Mouse (Mus musculus) liver (tissue): ENCODE measurements at regions not wholly inside any gene's neighbourhood (a gene's known extent, or its start where the extent isn't known, plus 50 kb on each side); places are given as distances from the start of the nearest gene placed in this dataset.

Source experiments
- DNase-seq: peaks from one replicate; pipeline ENCODE4 v3.0.0-alpha.2; 2020; ENCODE audit warnings: mixed read lengths

- DNase-seq = peak; percentile 4
Observed at GRCm38 (mm10) chr4:28298911-28299353, 514.0 kb upstream of the Epha7 start.

GRCm38 (mm10) chr4:28300018-28300440 is 512.9 kb upstream of the Epha7 start:
- DNase-seq = no peak

GRCm38 (mm10) chr4:28301686-28302085 is 511.2 kb upstream of the Epha7 start:
- DNase-seq = no peak

DNA sequence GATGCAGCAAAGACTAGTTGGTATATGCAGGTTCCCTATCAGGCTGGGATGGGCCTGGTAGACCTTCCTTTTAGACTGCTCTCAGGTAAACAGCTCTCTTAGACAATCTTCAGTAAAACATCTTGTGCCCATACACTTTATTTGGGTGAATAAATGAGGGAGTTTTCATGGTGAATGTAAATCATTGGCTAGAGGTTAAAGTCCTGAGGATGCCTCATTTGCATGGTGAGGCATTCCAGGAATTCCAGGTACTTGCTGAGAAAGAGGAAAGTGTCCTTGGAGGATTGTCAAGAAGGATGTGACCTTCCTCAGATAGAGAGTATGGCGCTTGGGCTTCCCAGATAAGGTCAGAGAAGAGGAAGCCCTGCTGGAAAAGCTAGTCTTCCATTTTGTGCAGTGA is 481.9 kb upstream of the Epha7 start:
- DNase-seq = no peak

DNA sequence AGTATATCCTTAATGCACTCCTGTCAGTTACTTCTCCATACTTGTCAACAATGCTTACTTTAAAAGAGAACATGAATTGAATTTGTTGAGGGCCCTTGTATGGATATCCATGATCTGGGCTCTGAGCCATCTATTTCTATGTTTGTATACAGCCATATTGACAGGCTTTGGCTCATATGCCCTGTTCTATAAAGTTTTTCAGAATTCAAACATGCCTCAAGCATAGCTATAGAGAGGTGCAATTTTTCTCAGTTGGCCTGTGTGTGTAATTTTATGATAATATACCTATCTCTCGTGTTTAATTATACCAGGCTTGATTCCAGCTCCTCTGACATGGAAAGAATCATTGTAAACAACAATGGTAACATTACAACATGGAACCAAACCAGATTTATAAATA is 448.4 kb upstream of the Epha7 start:
- no peak for DNase-seq

DNA sequence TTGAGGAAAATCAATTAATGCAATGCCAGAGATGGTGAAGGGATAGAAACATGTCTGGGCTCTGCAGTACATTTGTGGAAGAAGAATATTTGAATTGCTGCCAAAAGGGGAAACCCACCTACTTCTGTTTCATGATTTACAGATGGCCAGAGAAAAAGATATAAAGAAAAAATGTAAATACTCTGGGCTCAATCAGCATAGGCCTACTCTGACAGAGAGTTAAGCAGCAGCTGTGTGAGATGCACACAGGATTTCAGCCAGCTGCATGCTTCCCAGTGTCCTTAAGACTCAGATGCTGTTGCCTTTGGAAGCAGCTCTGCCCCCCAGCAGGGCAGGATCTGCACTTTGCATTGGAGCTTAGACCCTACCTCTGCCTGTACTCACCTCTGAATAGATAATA is 435.8 kb upstream of the Epha7 start:
- DNase-seq = no peak

GRCm38 (mm10) chr4:28378661-28379060 is 434.3 kb upstream of the Epha7 start:
- no peak for DNase-seq

DNA sequence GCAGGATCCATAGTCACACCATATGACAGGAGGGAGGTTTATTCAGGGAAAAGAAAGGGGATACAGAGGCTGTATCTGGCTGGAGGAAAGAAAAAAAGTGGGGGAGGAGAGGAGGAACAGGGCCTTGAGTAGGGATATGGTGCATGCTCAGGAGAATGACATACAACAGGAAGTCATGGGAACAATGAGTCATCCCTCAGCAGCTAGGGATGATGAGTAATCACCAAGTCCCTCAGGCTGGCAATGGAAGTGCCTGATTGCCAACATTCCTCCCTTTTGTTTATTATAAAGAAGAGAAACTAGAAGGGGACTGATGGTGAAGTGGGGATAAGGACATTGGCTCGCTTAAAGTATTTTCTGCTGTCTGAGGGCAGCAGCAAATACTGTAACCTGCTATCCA is 388.6 kb upstream of the Epha7 start:
- no peak for DNase-seq

DNA sequence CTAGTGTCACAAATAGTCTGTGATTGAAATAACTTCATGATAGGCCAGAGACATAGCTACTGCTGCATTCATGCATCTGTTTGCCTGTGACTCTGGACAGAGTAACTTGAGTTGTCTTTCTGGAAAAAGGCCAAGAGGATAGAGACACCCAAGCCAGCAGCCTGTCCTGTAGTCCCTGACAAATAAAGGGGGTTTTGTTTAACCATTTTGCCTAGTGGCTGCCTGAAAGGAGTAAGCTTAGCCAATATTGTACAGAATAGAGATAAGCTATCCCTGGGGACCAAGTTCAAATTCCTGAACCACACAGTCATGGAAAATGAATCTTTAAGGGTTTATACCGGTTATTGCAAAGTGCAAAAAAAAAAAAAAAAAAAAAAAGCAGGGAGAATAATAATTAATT is 372.8 kb upstream of the Epha7 start:
- no peak for DNase-seq

- DNase-seq = no peak
Observed at GRCm38 (mm10) chr4:28453111-28453510, 359.8 kb upstream of the Epha7 start.

GRCm38 (mm10) chr4:28456312-28456711 is 356.6 kb upstream of the Epha7 start:
- DNase-seq = no peak
